Mouse (Mus musculus): ENCODE measurements around the gene Hcn2.
"Not testable (repeated sequence)": the region's sequence is repeated elsewhere in the genome, so short reads cannot be mapped to it uniquely, and the experiment has no call there.

Hcn2 gene

DNA sequence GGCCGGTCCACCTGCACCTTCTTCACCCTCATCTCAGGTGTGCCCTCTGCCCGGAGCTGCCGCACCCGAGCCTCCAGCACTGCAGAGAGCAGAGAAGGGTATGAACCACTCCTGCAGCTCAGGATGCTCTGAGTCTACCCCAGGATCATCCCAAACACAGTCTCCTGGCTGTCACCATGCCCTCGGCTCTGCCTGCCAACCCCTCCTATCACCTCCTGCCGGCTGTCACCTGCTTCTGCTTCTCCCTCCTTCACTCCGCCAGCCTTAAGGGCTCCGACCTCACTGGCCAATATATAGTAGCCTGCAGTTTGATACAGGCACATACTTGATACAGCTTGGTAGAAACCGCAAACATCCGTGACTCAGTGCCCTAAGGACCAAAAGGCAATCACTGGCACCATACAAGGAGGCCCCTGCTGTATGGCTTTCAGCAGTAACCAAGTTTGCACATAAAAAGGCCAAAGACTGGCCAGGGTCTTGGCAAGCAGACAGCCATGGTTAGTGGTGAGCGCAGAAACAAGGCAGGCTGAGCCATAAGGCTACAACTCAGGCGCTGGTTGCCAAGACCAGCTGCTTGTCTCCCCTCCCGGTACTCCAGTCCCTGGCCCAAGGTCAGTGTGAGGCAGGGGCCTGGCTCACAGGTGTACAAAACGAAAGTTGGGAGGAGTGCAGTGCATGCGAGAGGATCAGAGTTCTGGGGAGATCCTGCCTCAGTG lies 27.4 kb downstream of the Hcn2 start:
- no peak for DNase-seq (ENCODE audit: low spot score)

DNA sequence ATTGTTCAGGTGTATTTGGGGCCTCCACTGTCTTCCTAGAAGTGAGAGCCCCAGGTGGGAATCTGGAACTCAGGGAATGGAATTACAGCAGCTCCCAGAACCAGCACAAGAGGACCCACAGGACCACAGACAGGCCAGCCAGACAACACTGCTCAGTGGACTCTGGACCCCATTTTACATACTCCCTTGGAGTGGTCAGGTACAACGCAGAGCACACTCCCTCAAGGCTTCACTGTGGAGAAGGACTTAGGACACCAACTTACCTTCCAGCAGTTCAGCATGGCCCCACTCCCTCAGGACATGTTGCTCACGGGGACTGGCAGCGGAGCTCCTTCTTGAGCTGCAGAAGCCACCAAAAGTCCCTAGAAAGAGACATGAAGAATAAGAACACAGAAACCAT lies 29.0 kb downstream of the Hcn2 start:
- DNase-seq (ENCODE audit: low spot score), result no peak

DNA sequence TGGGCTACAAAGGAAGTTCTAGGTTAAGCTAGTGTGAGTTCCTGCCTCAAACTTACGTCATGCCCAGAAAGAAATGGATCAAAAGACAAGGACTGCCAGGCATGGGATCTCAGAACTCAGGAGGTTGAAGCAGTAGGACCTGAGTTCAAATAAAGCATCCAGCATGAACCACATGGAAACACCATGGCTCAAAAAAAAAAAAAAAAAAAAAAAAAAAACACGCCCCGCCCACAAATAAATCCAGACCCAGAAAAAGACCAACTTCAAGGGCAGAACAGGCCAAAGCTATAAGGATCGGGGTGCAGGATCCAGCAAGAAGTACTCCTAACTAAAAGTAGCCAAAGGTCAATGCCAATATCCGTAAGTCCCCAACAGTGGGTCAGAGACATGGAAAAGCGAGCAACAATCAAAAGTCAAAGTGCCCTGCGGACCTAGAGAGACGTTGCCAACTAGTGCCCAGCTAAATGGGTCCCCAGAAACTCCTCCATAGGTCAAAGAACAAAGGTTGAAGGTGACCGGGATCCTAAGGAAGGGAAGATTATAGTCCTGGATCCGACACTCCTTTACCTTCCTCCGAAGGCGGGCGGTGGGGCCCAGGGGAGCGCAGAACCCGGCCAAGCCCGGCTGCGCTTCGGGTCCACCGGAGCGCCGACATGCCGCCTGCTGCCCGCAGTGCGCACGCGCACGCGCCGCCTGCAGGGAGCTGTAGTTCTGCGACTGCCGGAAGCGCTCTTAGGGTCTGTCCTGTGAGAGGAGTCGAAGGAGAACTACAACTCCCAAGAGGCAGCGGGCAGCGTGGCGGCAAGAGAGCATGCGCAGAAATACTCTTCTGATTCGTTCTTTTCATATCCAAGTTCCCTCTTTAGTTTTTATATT lies 29.7 kb downstream of the Hcn2 start, which contains the start of gene Polrmt:
TSS of gene Polrmt (minus strand) at position 684 of the 876 bp plus-strand sequence.
- DNase-seq (ENCODE audit: low spot score), result peak; percentile 98

DNA sequence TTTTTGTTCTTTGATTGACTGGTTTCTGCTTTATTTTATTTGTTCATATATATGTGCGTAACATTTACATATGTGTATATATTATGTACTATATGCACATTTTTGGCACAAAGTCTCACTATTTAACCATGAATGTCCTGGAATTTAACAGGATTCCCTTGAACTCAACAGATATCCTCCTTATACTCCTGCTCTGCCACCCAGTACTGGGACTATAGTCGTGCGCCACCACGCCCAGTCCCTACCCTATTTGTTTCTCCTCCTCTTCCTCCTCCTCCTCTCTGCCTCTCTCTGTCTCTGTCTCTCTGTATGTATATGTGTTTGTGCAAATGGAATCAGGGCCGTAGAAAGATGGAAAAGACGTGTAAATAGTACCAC lies 30.3 kb downstream of the Hcn2 start:
- no peak for DNase-seq (ENCODE audit: low spot score)

DNA sequence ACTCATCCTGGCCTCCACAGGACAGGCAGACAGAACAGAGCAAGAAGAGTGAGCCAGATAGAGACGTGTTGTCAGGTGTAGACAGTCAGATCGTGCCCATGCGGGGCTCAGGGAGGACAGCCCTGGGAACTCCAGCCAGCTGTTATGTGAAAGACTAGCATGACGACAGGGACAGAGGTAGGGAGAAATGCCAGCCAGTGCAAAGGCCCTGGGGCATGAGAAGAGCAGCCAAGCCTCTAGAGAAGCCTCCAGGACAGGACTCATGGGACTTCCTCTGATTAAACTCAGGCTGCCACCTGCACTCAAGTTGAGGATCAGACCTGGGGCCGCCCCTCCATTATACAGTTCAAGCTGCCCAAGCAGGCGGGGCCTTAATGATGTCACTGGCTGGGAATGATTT lies 32.1 kb downstream of the Hcn2 start:
- DNase-seq (ENCODE audit: low spot score), result no peak

DNA sequence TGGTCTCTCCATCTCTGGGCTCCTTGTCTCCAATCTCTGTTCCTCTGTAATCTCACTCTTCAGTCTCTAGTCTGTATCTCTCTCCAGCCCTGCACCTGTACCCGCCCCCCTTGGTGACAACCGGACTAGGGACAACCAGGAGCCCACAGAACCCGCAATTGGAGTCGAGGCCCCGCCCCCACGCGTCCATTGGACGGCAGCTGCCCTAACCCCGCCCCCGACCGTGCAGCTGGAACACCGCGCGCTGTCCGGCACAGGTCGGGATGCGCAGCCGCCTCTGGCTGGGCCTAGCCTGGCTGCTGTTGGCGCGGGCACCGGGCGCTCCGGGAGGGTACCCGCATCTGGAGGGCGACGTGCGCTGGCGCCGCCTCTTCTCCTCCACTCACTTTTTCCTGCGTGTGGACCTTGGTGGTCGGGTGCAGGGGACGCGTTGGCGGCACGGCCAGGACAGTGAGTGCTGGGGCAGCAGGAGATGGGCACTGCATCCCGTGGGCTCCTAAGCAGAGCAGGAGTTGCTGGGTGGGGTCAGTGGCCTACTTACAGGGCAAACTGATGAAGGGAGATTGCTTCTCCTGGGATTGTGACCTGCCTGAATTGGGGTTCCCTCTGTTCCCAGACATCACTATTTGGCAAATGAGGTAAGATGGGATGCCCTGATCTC lies 38.6 kb downstream of the Hcn2 start, which contains the start of gene Fgf22:
TSS of gene Fgf22 (plus strand) at position 221 of the 661 bp plus-strand sequence.
- DNase-seq (ENCODE audit: low spot score), result peak; percentile 44

DNA sequence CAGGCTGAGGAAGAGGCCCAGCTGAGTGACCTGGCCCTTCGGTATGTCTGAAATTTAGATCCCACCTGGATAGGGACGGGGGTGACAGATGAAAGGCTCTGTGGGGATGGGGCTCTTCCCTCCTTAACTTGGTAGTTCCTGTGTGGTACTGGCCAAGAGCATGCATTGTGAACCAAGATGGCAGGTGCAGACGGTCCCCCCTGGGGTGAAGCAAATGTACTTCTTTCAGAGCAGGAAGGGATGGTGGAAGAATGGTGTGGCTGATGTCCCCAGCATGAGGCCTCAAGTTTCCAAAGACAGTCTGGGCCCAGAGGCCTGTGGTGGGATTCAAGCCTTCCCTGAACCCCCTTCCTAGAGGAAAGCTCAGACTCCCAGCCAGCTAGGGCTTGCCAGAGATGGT lies 39.4 kb downstream of the Hcn2 start:
- no peak for DNase-seq (ENCODE audit: low spot score)

DNA sequence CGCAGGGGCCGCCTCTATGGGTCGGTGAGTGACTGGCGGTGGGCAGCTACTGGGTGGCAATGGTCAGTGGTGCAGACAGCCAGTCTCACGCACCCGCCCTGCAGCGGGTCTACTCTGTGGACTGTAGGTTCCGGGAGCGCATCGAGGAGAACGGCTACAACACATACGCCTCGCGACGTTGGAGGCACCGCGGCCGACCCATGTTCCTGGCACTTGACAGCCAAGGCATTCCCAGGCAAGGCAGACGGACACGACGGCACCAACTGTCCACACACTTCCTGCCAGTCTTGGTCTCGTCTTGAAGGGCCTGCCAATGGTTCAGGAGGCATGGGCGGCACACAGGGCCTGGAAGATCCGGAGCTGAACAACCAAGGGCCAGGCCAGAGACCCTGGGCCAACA lies 40.2 kb downstream of the Hcn2 start:
- no peak for DNase-seq (ENCODE audit: low spot score)

DNA sequence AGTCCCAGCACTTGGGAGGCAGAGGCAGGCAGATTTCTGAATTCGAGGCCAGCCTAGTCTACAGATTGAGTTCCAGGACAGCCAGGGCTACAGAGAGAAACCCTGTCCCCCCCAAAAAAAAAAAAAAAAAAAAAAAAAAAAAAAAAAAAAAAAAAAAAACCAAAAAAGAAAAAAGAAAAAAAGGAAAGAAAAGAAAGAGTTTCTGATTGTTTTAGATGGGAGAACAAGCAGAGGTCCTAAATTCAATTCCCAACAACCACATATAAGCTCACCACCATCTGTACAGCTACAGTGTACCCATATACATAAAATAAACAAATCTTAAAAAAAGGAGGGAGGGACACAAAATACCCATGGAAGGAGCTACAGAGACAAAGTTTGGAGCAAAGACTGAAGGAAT lies 43.2 kb downstream of the Hcn2 start:
- not testable (repeated sequence) for DNase-seq (ENCODE audit: low spot score)

DNA sequence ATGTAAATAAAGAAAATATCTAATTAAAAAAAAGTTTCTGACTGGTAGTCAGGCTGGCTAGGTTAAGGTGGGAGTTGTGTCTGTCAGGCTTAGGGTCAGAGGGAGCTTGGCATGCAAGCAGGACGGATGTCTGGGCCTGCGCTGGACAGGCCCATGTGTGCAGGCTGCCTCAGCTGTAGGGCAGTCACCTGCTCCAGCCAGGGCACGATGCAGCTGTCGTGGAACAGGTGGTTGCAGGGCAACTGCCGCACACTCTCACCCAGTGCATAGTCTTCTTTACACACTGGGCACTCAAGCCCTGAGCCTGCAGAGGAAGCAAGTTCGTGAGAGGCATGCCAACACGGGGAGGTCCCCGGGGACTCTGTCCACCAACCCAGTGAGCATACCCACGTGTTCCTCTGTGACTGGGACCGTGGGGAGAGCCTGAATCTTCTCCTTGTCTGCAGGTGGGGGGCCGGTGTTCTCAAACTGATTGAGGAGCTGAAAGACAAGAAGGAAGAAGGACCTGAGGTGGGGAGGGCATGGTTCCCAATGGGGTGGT lies 44.2 kb downstream of the Hcn2 start:
- DNase-seq (ENCODE audit: low spot score), result no peak

DNA sequence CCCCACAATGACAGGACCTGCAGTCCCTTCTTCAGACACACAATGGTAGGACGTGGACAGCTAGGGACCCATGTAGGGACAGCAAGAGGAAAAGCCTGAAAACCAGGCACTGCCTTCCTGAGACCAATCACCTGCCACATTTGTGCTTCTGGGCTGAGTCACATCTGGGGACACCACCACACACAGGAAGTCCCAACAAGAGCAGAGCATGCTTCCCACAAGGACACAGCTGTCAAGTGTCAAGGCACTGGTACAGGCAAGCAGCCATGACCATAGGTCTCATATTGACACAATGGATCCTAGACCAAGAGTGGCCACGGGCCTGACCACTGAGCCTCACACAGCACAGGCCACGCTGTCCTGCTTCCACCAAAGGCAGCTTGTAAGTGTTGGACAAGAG lies 46.4 kb downstream of the Hcn2 start:
- no peak for DNase-seq (ENCODE audit: low spot score)

DNA sequence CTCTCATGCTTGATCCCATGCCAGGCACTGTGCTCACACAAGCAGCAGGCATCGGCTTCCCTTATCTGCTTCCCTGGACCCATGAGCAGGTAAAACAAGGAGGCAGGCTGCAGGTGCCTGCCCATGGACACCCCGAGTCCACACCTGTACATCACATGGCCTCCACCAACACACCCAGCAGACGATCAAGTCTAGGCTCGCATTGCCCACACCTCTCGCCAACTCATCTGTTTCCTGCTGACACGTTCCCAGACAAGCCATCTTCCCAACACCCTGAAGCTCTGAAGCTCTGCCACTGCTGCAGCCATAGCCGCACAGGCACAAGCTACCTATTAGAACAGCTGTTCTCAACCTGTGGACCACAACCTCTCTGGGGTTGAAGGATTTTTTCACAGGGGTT lies 47.8 kb downstream of the Hcn2 start:
- no peak for DNase-seq (ENCODE audit: low spot score)

DNA sequence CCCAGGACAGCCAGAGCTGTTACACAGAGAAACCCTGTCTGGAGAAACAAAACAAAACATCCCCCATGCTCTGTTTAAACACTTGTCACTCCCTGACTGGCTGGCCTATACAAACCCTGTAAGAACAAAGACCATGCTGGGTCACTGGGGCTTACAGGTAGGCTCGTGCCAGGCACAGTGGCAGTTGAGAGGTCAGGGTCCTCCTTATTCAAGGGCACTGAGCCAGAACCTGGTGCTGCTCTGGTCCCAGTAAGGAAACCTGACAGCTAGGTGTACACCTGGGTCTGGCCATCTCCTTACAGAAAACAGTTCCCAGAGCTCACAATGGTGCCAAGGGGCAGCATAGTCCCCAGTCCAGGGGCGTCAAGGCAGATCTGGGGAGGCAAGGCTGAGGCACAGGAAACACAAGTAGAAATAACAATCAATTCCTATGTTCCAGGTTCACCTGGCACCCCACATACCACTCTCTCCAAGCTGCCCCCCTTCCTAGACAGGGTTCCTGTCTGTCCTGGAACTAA lies 48.9 kb downstream of the Hcn2 start:
- DNase-seq (ENCODE audit: low spot score), result no peak

DNA sequence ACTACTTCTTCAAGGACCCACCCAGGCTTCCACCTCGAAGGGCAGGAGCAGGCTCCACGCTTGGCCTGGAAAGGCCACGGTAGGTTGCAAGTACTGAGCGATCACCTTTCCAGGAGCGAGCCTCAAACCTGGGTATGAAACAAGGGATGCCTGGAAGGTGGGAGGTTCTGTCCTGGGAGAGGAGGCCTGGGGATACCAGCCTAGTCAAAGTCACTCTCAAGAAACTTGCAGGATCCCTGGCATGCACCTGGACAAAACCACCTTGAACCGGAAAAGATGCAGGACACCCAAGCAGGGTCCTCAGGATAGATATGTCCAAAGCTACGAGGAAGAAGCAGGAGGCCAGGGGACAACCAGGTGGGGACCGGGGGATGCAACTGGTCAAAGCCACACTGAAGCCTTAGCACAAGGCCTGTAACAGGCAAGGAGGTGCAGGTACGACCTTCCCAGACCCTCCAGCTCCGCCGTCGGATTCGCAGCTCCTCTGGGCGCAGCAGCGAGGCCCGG lies 49.6 kb downstream of the Hcn2 start:
- DNase-seq (ENCODE audit: low spot score), result no peak

DNA sequence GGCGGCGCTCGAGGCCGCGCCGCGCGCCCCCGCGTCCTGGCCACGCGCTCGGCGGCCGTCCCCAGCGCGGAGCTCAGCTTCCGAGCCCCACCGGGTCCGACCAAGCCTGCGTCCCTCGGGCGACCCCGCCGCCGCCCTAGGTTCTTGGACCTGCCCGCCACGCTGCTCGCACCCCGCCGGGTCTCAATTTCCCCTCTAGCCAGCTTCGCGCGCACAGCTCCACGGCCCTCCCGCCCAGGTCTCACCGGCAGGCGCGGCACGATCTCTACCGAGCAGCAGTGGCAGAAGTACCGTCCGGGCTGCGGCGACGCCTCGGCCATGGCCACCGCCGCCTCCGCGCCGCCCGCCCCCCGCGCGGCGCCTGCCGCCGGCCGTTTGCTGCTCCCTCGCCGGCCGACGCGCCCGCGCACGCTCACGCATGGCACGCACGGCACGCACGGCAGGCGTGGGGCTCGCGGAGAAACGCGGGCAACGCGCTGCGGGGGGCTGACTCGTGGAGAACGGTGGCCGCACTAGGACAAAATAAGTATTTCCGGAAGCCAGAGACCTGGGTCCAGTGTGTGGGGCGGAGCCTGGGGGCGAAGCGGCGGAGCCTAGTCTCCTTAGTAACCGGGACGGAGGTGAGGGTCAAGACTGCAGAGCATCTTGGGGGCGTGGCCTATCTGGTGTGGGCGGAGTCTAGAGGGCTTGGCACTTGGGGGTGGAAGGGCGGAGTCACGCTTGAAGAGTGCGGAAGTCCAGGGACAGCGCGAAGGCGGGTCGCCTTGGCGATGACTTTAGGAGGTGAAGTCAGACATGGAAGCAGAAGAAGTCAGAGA lies 50.3 kb downstream of the Hcn2 start, which contains the start of gene Rnf126:
TSS of gene Rnf126 (minus strand) at position 445 of the 818 bp plus-strand sequence.
- peak; percentile 99 for DNase-seq (ENCODE audit: low spot score)

DNA sequence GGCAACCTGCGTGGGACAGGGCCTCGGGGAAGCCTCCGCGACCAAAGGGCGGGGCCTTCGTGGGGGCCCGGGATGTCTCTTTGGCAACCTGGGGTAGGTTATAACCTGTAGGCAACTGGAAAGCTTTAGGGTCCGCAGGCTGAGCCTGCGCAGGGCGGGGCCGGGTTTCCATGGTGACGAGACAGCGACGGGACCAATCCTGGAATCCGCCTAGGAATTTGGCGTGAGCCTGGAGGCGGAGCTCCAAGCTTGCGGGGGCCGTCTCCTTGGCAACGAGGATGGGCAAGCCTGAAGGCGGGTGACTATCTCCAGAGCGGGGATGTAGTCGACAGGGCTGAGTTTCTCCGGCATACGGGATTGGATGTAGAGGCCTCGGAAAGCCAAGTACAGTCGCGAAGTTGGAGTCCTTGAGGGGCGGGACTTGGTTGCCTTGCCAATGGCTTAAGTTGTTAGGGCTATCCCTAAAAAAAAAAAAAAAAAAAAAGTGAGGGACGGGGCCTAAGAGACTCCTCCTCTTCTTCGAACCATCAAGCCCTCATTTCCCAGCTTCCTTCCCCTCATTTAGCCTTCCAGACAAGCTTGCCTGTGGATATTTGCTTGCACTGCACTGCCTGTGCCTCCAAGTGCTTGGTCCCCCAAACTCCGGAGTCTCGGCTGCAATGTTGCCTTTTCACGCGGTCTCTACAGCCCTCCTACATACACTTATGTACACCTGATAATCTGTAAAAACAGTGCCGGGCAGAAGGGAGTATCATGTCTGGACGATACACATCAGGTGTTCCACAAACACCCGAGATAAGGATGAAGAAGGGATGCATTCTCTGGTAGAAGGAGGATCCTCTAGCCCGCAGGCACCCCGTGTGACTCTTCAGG lies 51.2 kb downstream of the Hcn2 start:
- peak; percentile 88 for DNase-seq (ENCODE audit: low spot score)

DNA sequence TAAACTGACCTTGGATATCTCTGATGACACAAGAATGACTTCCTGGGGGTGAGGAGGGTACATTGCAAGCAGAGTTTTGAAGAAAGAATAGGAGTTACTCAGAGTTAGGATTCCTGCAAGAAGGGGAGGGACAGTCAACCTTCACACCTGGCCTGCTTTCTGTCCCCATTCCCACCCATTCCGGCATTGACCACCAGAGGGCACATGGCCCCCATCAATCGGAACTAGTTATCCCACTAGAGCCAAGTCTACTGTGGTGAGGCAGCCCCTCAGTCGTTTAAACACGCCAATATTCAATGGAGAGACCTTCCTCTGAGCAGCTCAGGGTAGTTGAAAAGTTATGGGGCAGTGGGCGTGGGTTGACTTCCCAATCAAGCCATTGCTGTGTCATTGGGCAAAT lies 52.0 kb downstream of the Hcn2 start:
- peak; percentile 74 for DNase-seq (ENCODE audit: low spot score)

DNA sequence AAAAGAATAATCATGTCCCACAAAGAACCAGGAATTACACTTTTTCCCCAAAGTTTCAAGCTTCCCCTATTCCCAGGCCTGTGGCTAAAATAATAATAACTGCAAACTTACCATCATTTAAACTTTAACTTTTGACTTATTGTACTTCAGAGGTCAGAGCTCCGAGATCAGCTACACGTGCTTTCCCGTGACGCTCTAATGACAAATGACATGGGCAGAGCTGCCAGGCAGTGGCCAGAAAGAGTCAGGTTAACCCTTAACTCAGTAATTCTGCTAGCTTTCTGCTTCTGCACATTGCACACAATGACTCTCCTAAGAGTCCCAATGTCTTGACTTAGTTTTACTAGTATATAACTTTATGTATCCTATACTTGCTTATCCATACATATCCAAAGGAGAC lies 52.9 kb downstream of the Hcn2 start:
- DNase-seq (ENCODE audit: low spot score), result no peak

DNA sequence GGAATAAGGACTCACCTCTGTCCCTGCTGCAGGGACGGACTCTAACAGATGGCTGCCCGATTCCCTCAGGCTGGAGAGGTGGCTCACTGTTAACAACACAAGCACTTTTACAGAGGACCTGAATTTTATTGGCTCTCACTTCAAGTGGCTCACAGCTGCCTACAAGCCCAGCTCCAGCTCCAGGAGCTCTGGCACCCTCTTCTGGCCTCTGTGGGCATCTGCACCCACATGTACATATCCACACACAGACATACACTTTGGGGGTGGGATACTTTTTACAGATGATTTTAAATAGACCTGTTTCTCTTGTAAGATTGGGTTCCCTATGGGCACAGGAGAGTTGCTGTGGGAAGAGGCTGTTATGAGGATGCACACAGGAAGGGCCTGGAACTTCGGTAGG lies 55.9 kb downstream of the Hcn2 start:
- no peak for DNase-seq (ENCODE audit: low spot score)

DNA sequence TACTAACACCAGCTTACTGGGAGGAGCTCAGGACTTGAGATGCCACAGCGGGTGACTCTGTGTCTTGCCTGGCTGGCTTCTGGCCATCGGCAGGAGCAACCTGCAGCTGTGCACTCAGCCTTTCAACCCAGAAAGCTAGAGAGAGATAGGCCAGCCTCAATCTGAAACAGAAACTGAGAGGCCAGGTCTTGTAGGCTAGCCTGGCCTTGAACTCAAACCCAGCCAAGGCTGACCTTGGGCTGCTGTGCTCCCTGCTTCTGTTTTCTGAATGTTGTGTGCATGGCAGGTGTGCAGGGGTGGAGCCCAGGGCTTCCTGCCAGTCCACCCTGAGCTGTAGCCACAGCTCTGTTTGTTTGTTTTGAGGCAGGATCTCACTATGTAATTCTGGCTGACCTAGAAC lies 56.8 kb downstream of the Hcn2 start:
- no peak for DNase-seq (ENCODE audit: low spot score)
